Mouse (Mus musculus) megakaryocyte-erythroid progenitor cell, adult 5-6 weeks (primary cell): ENCODE data around the gene Ergic1. TPM values are rescaled to one million over a fixed set of nuclear protein-coding genes. Genes with fewer than 3 reads are reported as not detected.

Source experiments
- ATAC-seq: replicated peaks from 2 replicates; pipeline ENCODE4 v1.8.0; 2016; ENCODE audit warnings: mild to moderate bottlenecking, inconsistent platforms; ENCODE audit not compliant: severe bottlenecking, poor library complexity, low FRiP score, low TSS enrichment
- total RNA-seq, 2 experiments: library from RNA; stranded (forward) in 1 of 2; stranded (reverse) in 1 of 2; fragments of 200-1000, 215-1000 nt in 1 of 2; fragments of >200 nt in 1 of 2; fragmentation: Nextera tagmentation in 1 of 2; gene quantifications; 2 replicates each; pipeline ENCODE4 v1.2.3; 2014 to 2017

Gene Ergic1
- total RNA-seq, 2 experiments from 2014 or later: 31.6 to 51.7 TPM

- ATAC-seq: no peak
These were observed 32.9 kb downstream of the Ergic1 start for GRCm38 (mm10) chr17:26594171-26594570.

DNA sequence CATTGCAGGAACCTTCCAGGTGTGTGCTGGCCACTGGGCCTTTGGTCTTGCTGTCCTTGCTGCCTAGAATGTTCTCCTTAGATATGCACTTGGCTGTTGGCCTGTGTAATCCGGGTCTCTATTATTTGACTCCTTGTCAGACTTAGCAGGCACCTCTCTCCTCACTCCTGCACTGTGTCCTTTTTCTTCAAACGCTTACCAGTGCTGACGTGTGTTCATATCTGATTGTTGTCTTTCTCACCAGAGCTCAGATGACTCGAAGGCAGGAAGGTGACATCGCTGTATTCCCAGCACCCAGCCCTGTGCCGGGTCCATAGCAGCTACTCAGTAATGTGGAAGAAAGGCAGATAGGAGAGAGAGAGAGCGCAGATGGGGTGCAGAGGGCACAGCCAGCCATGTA is 33.7 kb downstream of the Ergic1 start:
- ATAC-seq: no peak

DNA sequence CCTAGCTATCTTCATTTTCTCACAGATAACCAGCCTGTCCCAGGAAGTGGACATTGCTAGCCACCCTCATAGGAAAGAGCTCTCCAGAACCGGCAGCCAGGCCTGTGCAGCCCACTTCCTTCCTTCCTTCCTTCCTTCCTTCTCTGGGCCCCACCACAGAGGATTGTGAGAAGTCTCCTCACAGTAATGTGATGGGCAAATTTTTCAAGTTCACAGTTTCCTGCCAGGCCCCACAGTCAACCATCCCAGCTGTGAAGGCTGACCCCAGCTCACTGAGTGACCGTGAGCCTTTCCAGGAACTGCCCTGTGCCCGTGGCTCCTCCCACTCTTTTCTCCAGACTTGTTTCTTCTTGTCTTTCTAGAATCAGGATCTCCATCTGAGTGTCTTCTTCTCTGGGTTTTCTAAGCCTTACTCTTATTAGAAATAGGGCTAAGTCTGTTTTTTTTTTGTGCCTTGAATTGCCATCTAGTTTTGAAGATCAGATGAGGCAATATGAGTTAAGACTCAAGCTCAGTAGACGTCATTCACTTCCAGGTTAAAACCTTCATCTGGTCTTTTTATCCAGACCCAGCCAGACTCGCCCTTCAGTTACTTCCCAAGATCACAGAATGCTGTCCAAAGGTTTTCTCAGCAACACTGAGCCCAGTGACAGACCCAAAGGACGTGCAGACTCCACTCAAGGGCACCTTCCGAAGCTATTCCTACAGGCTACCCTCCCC is 34.3 kb downstream of the Ergic1 start:
- no peak for ATAC-seq

DNA sequence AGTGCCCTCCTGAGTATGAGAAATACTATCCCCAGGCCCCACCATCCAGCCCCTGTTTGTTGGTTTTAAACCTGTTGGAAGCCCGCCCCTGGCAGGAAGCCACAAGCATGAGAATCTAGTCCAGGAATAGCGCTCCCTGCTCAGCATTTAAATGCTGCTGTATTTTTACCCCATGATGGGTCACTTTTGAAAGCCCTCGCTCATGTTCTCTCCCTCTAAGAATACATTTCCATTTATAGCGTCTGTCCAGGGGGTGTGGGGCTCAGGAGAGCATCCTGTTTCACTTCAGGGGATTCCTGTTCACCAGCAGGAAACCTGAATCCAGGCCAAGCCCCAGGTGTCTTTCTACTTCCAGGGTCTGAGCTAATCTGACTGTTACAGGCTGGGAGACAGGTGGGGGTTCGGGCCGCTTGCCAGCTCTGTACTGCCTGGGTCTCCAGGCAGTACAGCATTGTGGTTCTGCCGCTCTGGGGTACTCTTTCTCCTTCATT is 34.9 kb downstream of the Ergic1 start:
- no peak for ATAC-seq

DNA sequence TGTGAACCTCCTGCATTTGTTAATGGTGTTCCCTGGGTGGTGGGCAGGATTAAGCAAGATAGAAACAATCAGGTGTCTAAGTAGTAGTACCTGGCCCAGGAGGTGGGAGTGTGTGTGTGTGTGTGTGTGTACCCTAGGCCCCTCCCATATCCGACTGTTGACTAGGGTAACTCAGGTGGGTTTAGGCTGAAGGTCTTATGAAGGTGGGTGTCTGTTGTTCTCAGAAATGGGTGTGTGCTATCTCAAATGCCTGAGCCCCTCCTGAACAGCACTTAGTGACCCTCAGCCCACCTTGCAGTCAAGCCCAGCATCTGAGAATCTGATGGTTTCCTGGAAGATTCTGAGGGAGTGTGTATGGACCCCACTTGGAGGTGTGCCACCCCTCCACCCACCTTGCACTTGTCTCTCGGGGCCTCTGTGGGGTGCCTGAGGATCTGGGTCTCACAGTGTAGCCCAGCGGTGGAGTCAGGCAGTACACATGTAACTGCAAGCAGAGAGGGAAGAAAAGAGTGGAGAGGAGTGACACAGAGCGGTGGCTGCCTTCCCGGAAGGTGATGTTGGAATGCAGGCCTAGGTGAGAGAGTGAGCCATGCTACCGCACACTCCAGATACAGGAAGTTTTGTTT is 35.7 kb downstream of the Ergic1 start:
- no peak for ATAC-seq

DNA sequence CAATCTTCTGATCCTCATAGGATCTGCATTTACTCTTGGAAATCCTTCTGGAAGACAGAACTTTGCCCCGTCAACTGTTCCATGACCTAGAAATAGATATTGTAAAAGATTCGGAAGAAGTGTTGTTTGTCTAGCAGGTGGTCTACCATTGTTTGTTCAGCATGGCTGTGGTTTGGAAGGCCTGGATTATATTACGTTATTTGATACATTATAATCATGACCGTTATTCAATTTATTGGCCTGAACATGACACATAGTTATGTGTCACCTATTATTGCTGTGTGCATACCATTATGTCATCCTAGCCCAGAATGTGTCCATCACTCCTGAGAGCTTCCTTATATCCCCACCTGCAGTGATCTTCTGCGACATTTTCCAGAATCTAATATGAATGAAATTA is 37.6 kb downstream of the Ergic1 start:
- ATAC-seq: no peak

DNA sequence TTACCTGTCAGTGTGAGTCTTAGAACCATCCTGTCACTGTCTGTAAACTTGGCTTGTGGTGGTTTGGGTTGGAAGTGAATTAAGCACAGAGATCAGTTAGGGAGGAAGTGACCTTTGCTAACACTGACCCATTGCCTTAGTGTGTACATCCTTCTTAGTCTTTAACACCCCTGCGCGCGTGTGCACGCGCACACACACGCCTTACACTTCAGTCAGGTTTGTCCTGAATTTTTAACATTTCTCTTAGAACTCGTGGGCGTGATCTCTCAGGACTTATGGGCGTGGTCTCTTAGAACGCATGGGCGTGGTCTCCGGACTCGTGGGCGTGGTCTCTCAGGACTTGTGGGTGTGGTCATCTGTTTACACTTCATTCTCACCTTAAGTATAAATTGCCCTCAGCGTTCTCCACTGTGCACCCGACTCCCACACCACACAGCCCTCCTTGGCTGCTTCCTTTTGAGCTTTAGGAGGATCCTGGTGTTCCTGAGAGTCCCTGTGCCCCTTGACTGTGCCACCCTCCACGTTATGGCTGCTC is 39.7 kb downstream of the Ergic1 start:
- ATAC-seq: peak; percentile 47

GRCm38 (mm10) chr17:26601514-26601913 is 40.2 kb downstream of the Ergic1 start:
- ATAC-seq: no peak

DNA sequence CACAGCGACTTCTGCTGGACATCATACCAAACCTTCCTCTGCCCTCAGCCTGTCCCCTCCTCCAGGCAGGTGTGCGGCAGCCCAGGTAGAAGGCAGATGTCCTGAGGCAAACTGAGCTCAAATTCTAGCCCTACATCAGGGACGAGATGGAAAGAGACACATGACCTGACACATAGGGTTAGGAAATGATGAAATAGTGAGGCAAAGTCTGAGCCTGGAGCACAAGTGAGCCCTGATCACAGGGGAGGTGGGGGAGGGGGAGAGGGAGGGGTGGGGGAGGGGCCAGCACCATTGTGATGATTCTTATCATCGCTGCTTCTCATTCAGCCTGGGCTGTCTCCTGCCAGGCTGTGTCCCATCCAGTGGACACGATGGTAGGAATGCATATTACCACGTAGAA is 40.6 kb downstream of the Ergic1 start:
- no peak for ATAC-seq

- ATAC-seq: no peak
These were observed 41.1 kb downstream of the Ergic1 start for GRCm38 (mm10) chr17:26602371-26602885.

DNA sequence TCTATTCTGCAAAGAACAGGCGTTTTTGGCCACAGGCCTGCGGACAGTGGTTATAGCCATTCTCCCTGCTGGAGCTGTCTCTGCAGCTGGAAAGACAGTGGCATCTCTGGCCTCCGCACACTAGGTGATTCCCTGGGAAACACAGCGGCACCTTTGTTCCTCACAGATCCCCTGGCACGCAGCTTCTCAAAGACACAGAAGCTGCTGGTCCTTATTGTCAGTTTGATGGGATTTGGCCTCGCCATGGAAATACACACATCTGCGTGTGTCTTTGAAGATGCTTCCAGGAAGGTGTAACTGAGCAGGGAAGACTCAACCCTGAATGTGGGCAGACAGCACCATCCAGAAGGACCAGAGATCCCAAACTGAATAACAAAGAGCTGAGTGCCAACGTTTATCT is 42.0 kb downstream of the Ergic1 start:
- ATAC-seq: no peak

- ATAC-seq: no peak
These were observed 44.3 kb downstream of the Ergic1 start for GRCm38 (mm10) chr17:26605636-26606035.

GRCm38 (mm10) chr17:26606516-26606915 is 45.2 kb downstream of the Ergic1 start:
- no peak for ATAC-seq

GRCm38 (mm10) chr17:26608348-26608747 is 47.1 kb downstream of the Ergic1 start:
- ATAC-seq: no peak

DNA sequence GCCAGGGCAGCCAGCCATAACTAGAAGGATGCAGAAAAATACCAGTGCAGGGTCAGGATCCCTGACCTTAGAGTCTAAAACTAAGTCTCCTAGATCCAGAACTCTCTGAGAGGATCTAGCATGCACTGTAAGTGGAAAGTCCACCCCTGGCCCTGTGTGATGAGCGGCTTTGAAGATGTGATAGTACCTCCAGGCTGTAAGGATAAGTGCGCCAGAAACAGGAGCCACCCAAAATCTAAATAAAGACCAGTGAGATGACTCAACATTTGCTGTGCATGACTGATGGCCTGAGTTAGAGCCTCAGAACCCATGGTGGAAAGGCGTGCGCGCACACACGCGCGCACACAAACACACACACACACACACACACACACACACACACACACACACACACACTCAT is 47.6 kb downstream of the Ergic1 start:
- no peak for ATAC-seq

GRCm38 (mm10) chr17:26609820-26610219 is 48.5 kb downstream of the Ergic1 start:
- no peak for ATAC-seq

- no peak for ATAC-seq
These were observed 50.0 kb downstream of the Ergic1 start for GRCm38 (mm10) chr17:26611328-26611727.

- no peak for ATAC-seq
These were observed 50.6 kb downstream of the Ergic1 start for GRCm38 (mm10) chr17:26611918-26612317.

- ATAC-seq: no peak
These were observed 53.0 kb downstream of the Ergic1 start for GRCm38 (mm10) chr17:26614286-26614685.

DNA sequence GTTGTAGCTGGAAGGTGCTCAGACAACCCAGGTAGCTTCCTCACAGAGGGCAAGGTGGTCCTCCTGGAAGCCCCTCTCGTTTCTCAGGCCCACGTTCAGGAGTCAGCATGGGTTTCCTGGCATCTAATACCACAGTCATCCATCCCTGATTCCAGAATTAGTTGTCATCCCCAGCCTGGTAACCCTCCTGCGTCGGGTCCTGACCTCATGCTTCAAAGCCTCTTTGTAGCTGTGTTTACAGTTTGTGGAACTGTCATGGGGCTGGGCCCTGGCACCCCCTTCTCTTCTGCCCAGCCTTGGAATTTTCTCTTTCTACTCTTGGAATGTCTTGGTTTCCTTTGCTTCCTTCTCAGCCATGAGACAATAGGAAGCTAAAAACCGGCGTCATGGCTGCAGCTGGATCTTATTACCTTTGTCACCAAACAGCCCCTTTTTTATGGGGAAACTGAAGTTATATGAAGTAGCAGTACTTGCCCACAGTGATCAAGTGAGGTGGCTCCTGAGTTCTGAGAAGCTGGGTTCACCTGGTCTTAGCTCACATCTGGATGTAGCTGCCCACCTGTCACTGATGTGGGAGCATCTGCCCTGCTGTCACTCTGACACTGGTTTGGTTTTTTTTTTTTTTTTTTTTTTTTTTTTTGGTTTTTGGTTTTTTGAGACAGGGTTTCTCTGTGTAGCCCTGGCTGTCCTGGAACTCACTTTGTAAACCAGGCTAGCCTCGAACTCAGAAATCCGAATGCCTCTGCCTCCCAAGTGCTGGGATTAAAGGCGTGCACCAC is 53.6 kb downstream of the Ergic1 start:
- no peak for ATAC-seq
